Mouse (Mus musculus): ENCODE measurements around the gene 1700061G19Rik. TPM values are rescaled to one million over a fixed set of nuclear protein-coding genes. Genes with fewer than 3 reads are reported as not detected.
A peak's percentile ranks its signal among the peaks of the same experiment; 100 is the strongest.
"Not testable (repeated sequence)": the region's sequence is repeated elsewhere in the genome, so short reads cannot be mapped to it uniquely, and the experiment has no call there.

1700061G19Rik gene
- total RNA-seq, 4 experiments from 2014 or later: 0.20 to 0.35 (median 0.27) TPM; not detected in 1

DNA sequence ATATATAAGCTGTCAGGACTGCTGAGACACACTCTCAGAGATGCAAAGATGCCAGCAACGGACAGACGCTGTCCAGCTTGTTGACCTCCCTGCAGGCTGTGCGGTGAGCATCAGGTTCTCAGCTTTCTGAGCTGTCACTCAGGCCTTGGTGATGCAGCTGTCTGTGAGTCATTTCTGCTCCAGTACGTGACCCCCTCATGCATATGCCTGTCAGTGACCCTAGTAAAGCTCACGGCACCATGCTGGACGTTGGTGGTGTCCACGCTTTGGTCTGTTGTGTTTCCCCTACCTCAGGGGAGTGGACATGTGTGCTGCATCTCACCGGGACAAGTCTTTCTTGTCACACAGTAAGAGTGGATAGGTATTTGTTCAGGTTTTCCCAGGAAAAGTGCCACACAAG is 3.5 kb upstream of the 1700061G19Rik start:
- DNase-seq (ENCODE audit: low spot score in 2 of 2): no peak

DNA sequence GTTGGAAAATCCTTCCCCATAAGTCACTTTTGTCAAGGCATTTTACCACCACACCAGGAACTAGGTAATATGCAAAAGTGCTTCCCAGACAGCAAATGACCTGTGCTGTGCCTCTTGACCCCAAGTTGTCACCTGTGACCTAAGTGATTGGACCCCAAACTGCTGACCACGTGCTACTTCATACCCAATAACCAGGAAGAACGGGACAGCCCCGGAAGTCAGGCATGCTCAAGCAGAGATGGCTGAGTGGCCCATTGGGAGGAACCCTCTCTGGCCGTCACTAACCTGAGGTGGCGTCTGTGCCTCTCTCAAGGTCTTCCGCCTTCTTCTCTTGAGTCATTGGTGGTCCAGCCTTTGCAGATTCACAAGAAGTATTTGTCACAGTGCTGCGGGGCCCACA is 2.8 kb upstream of the 1700061G19Rik start:
- no peak for DNase-seq (ENCODE audit: low spot score in 2 of 2)

DNA sequence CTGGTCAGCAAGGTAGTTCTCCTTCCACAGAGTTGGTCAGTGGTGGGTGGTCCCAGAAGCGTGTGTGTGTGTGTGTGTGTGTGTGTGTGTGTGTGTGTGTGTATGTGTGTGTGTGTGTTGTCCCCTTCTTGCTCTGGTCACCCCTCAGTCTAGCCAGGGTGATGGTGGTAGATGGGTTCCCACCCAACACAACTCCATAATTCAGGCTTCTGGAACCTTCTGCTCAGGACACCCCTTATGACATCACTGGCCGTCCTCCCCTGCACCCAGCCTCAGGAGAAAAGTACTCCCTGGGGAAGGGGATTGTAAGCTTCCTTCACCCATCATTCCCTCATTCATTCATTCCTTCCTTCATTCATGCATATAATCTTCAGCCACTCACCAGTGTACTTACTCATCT is 1.0 kb upstream of the 1700061G19Rik start, which contains the start of gene Acsbg2:
Gene Acsbg2, minus strand, starts transcription at position 211 of the 400 bp plus-strand sequence.
- no peak for DNase-seq (ENCODE audit: low spot score in 2 of 2)

DNA sequence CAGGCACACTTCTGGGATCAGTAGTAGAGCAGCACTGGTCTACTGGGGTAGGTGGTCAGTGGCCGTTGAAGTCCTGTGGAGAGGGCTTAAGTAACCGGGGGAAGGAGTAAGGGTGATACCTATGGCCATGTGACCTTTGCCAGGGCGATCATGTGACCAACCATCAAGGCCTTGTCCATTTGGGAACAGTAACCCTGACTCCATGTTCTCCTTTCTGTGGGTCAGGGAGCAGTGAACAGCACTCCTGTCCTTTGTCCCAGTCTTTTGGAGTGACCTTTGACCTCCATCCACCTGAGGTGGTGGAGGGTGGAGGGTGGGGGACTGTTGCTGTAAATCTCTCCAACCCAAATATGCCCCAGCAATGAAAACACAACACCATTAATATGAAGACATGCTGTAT is 1.2 kb downstream of the 1700061G19Rik start:
- DNase-seq (ENCODE audit: low spot score in 2 of 2): no peak

DNA sequence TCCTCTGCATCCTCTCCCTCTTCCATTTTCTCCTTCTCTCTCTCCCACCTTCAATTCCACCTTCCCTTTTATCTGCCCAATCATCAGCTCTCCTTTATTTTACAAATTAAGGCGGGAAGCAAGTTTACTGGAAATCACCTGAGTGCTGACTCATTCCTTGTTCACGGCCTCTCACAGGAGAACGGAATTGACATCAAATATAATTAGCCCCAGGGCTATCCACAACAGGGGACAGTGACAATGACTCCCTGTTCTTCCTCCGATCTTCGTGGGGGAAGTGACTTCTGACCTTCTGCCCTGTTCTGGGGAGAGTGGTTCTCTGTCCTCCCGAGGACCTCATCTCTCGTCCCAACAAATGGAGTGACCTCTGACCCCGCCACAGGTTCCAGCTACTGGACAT is 1.7 kb downstream of the 1700061G19Rik start:
- no peak for DNase-seq (ENCODE audit: low spot score in 2 of 2)

DNA sequence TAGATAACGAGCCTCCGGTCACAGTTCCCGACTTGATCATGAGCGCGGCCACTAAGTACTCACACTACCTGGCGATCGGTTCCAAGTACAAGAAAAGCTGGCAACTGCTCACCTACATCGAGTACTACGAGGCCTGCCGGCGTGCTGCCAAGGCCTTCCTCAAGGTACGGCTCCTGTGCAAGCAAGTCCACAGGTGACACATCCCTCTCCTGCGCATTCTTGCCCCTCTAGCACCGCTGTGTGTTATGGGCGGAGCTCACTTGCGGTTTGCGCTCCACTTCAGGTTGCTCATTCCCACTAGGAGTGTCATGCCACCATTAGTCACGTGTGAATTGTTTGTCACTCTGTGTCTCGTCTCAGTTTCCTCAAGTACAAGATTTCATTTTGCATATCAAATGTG is 2.1 kb downstream of the 1700061G19Rik start:
- no peak for DNase-seq (ENCODE audit: low spot score in 2 of 2)

DNA sequence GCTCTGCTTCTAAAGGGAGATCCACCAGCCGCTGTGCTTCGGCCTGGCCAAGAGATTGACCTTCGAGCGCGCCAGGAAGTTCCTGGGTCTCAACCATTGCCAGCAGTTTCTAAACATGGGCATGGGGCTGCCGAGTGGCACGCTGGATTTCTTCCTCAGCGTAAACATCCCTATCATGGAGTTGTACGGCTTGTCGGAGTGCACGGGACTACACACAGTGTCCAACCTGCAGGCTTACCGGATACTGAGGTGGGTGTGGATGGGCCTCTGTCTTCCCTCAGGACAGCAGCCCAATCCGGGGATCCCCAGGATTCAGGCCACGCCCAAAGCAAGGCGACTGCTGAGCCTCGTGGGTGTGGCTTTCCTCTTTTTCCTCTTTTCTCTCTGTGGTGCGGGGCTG is 8.3 kb downstream of the 1700061G19Rik start:
- no peak for DNase-seq (ENCODE audit: low spot score in 2 of 2)

DNA sequence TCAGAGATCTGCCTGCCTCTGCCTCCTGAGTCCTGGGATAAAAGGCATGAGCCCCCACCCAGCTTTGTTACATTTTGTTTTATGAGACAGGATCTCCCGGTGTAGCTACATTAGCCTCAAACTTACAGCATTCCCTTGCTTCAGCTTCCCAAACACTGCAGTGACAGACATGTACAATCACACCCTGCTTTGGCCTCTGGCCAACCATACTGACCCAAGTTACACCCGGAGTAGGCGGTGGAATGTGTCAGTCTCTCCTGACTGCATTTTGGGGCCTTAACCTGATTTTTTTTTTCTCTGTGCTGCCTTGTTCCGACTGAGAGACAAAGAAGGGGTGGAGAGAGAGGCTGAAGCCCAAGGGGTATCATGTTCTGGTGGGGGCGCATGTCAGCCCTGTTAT is 9.1 kb downstream of the 1700061G19Rik start:
- DNase-seq (ENCODE audit: low spot score in 2 of 2): no peak

DNA sequence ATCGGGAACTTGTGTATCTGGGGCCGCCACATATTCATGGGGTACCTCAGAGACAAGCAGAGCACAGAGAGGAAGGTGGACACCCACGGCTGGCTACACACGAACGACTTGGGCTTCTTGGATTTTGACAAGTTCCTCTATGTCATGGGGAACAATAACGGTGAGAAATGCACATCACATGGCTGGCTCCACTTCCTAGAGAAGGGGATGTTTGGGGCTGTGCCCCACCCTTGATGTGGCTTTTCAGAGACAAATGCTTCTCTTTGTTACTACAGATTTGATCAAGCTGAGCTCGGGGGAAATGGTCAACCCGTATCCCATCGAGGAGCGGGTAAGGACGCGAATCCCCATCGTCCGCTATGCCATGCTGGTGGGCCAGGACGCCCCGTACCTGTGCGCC is 9.5 kb downstream of the 1700061G19Rik start:
- DNase-seq (ENCODE audit: low spot score in 2 of 2): no peak

DNA sequence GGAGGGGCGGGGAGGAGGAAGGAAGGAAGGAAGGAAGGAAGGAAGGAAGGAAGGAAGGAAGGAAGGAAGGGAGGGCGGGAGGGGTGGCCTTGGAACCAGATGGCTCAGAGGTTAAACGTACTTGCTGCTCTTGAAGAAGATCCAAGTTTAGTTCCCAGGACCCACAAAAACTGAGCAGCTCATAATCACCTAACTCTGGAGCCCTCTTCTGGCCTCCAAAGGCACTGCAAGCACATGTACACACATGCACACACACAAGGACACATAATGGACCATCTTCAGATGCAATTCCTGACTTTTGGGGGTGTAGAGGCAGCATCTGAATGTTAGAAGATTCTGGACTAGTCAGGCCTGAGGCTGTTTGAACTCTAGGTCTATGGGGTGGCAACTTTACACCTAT is 12.8 kb downstream of the 1700061G19Rik start:
- no peak for DNase-seq (ENCODE audit: low spot score in 2 of 2)

DNA sequence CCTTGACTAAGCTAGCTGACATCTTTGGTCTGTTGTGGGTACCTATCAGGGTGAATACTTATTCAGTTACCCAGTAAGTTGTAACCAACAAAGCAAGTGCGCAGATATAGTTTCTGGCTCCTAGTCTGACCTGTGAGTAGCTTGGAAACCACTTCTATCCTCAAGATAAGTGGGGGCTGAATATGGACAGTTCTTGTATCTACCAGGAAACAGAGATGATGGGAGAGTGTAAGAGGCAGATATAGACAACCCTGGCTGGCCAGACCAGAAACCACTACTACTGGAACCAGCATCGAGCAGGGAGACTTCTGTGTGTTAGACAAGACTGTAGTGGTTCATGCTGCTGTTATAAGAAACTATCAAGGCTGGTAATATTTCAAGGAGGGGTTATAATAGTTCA is 14.7 kb downstream of the 1700061G19Rik start:
- no peak for DNase-seq (ENCODE audit: low spot score in 2 of 2)

DNA sequence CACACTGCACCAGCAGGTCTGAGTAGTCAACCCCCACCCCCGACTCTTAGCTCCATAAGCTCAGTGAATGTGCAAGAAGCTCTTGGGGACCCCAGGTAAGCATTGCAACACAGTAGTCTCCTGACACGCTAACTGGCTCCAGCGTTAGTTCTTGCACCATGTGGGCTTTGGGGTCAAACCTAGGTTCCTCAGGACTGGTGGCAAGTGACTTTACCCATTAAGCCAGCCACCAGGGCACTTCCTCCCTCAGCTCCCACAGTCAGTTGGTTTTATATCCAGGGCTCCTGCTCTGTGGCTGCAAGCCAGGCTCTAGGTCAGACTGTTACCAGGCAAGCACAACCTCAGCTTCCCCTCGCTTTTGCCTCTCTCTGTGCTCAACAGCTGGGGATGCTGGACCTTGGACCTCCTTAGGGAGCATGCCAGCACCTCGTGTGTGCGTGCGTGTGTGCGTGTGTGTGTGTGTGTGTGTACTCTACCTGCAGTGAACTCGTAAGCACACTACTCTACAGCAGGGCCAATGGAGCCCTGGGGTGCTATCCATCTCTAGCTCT is 20.2 kb downstream of the 1700061G19Rik start:
- no peak for DNase-seq (ENCODE audit: low spot score in 2 of 2)

DNA sequence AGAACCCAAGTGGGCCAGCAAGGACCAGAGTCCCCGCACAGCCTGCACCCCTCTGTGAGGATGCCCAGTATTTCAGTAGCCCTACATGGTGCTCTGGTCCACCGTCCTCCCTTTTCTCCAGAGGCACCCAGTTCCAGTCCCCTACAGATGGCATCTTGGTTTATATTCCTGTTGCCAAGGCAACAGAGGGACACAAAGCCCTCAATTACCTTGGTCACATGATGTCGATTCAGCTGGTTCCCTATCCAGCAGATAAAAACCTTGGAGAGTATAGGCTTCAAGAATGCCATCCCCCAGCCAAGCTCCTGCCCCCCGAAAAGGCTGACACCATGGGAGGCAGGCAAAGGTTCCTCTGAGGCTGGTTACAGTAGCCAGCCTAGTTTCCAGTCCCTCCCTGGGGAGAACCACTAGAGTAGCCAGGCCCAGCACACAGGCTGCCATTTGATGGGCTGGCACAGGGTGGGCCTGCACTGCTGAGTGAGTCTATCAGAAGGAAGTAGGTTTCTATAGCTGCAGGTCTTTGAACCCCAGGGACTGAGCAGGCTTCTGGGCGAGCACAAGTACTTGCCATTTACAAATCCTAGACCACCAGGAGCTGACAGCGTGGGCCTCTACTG is 21.3 kb downstream of the 1700061G19Rik start:
- peak; percentile 43 to 50 for DNase-seq (ENCODE audit: low spot score in 2 of 2)

DNA sequence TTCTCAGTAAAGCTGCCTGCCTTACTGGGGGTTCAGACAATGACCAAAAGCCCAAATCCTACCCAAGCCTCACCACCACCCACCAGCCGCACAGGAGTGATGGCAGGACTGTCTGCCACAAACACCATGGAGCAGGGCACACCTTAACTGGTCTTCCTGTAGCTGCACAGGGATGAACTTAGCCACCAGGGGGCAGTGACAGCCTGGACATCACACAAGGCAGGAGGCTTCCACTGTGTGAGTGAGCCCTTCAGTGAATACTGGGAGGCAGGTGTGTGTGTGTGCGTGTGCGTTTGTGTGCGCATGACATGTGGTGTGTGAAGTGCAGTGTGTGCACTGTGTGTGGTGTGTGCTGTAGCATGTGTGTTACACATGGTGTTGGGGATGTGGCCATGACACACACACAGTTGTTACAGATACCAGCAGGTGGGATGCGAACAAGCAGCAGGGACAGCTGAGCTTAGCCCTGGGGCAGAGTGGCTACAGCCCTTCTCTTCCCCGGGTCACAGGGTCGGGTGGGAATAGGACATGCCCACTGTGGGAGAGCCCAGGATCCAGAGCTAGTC is 22.4 kb downstream of the 1700061G19Rik start:
- DNase-seq (ENCODE audit: low spot score in 2 of 2): peak; percentile 74 to 87

DNA sequence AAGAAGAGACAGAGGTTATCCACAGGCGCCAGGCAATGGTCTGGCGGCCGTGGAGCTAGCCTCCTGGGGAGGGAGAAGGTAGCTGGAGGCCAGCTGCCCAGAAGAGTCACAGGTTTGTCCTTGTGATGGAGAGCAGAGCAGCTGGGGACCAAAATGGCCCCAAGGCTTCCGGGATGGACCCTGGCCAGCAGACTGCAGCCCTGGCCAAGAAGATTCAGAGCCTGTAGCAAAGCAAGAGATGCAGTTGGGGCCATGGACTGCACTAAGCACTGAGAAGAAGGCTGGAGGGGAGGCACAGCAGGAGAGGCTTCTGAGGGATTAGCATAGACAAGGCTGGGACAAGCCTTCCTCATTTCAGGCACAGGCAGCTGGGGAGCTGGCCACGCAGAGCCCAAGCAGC is 27.4 kb downstream of the 1700061G19Rik start:
- DNase-seq (ENCODE audit: low spot score in 2 of 2): no peak

DNA sequence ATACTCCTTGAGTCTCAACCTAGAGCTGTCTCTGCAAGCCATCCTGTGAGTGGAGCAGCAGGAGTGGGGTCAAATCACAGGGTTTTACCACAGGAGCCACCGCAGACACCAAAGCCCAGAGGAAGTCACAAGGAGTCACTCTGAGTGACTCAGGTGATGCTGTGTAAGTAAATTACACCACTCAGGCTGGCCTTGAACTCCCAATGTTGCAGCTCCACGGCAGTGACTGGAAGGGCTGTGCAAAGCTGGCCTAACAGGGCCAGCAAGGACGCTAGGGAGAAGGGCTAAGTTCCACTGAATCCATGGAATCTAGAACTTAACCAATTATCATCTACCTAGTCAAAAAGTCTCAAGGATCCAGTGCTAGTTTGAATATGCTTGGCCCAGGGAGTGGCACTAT is 30.9 kb downstream of the 1700061G19Rik start:
- DNase-seq (ENCODE audit: low spot score in 2 of 2): no peak

DNA sequence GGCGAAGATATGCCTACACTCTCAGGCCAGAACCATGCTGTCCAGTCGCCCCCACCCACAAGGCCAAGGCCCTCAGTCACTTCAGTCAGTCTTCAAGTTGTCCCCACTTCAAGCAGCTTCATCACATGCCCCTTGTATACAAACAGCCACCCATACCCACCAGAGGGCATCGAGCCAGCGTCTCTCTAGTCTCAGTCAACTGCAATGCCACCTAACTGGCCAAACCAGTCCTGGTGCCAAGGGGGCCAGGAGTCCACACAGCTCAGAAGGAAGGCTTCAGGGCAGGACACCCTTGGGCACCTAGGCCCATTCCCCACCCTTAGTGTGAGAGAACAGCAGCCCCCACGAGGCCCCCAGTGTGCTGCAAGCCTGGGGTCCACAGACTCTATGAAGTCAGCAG is 31.8 kb downstream of the 1700061G19Rik start:
- no peak for DNase-seq (ENCODE audit: low spot score in 2 of 2)

DNA sequence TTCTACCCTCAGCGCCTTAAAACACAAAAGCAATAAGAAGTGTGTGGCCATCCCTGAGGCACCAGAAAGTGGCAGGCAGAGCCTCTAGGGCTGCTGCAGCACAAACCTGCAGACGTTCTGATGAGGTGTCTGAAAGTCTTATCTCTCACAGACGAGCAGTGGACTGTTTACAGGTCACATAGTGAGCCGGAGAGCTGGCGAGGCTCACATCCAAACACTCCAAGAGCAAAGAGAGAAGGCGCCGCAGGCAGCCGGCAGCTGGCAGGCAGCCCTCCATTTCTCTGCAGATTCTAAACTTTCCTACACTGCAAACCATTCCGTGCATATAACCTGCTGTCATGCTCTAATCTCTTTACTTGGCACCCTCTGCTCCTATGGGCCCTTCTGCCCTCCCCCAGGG is 32.6 kb downstream of the 1700061G19Rik start:
- no peak for DNase-seq (ENCODE audit: low spot score in 2 of 2)

DNA sequence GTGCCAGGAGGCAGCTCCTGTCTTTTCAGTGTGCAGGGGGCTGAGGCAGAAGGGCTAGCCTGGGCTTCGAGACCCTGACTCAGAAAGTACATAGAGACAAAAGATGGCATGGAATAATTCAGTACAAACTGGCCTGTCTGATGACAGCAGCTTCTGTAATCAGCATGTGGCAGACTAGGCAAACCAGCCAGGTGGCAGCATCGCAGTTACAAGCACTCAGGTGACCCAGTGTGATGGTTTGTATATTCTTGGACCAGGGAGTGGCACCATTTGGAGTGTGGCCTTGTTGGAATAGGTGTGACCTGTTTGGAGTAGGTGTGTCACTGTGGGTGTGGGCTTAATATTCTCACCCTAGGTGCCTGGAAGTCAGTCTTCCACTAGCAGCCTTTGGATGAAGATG is 34.5 kb downstream of the 1700061G19Rik start:
- not testable (repeated sequence) for DNase-seq (ENCODE audit: low spot score in 2 of 2)

DNA sequence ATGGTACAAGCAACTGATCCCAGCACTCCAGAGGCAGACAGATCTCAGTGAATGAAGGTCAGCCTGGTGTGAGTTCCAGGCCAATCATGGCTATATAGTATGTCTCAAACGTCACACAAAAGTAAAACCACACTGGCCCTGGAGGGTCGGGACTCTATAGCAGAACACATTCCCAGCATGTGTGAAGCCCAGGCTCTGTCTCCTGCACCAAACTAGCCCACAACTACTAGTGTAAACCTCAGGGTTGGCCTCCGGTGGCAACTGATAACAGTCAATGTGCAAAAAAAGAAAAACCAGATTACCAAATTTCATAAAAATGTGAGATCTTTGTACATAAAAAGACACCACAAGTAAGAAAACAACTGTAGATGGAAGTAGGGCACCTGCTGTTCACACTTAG is 37.7 kb downstream of the 1700061G19Rik start:
- DNase-seq (ENCODE audit: low spot score in 2 of 2): no peak

DNA sequence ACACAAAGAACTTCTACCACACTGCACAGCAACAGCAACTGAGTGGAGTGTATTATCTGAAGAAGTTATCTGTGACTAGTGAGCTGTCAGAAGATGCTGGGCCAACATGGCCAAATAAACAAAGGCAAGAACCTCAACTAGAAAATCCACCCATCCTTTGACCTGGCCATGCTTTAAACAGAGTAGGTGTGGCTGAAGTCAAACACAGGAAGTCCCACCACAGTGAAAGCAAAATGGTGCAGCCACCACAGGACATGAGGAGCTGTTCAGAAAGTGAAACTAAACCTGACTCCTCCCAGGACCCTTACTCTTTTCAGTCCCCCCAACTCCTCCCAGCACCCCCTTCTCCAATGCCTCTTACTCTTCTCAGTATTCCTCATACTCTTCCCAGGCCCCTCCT is 38.2 kb downstream of the 1700061G19Rik start:
- no peak for DNase-seq (ENCODE audit: low spot score in 2 of 2)

DNA sequence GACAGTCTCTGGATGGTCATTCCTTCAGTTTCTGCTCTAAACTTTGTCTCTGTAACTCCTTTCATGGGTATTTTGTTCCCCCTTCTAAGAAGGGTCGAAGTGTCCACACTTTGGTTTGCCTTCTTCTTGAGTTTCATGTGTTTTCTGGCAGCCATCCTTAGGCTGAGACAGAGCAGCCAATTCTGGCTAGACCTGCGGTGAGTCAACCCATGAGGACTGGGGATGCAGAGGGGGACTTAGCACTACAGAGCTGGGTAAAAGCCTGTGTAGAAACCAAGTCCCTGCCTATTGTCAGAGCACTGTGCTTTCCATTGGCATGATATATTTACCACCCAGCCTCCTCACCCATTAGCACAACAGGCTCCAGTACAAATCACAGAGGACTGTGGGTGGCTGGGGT is 41.9 kb downstream of the 1700061G19Rik start:
- no peak for DNase-seq (ENCODE audit: low spot score in 2 of 2)

DNA sequence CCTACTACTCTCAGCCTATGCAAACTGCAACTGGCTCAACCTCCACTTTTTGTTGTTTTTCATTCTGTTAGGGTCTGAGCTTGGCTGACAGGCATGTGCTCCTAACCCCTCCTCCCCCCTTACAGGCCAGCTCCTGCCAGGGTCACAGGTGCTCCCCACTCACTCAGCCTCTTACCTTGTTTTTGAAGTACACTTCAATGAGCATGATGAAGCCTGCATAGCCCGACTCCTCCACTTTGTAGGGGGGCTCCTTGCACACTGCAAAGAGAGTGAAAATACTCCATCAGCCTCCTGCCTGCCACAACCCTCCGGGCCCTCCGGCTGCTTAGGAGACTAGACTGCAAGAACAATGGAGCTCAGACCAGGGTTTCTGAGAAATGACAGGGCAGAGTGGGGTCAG is 44.4 kb downstream of the 1700061G19Rik start:
- no peak for DNase-seq (ENCODE audit: low spot score in 2 of 2)

All from layer of hippocampus, adult 8-10 months (tissue).